Mouse (Mus musculus): ENCODE data around the gene Epha8. TPM values are rescaled to one million over a fixed set of nuclear protein-coding genes. Genes with fewer than 3 reads are reported as not detected.

The Epha8 gene
- 0.38 and 0.88 TPM in 2 replicates for polyA plus RNA-seq (2021; fragmentation: Nextera tagmentation)
- long read RNA-seq, experiment 1, partial matches to known transcripts: 1 of 2 reads
- long read RNA-seq, experiment 1, other reads (novel, unspliced or antisense): 1 of 2 reads
- long read RNA-seq, experiment 2, partial matches to known transcripts: 1 of 1 reads
- long read RNA-seq, experiment 2, other reads (novel, unspliced or antisense): 0 of 1 reads

GRCm38 (mm10) chr4:136956751-136957446 is at the start of gene Epha8:
Epha8 (minus strand) TSS chr4:136956816.

GRCm38 (mm10) chr4:136898637-136899036 is 58.0 kb downstream of the Epha8 start, which contains the start of gene C1qa:
C1qa (minus strand) TSS chr4:136898803.

GRCm38 (mm10) chr4:136892811-136893210 is 63.8 kb downstream of the Epha8 start, which contains the start of gene C1qc:
C1qc (minus strand) TSS chr4:136893065.

GRCm38 (mm10) chr4:136886101-136886500 is 70.5 kb downstream of the Epha8 start, which contains the start of gene C1qb:
C1qb (minus strand) TSS chr4:136886187.

Other genes with a start within 250 kb of the Epha8 start
- gene Ephb2, start 120.8 kb downstream of the Epha8 start, polyA plus RNA-seq (2021; fragmentation: Nextera tagmentation): 0.70 and 1.6 TPM in 2 replicates
- gene C1qb, start 70.6 kb downstream of the Epha8 start, polyA plus RNA-seq (2021; fragmentation: Nextera tagmentation): 186 and 205 TPM in 2 replicates
- gene C1qc, start 63.8 kb downstream of the Epha8 start, polyA plus RNA-seq (2021; fragmentation: Nextera tagmentation): 128 and 146 TPM in 2 replicates
- gene C1qa, start 58.0 kb downstream of the Epha8 start, polyA plus RNA-seq (2021; fragmentation: Nextera tagmentation): 166 and 196 TPM in 2 replicates
- 1.3 and 1.5 TPM in 2 replicates for gene Zbtb40, start 92.0 kb upstream of the Epha8 start, polyA plus RNA-seq (2021; fragmentation: Nextera tagmentation)